Mouse (Mus musculus): Measurements from ENCODE around the gene Kcnk5.

DNA sequence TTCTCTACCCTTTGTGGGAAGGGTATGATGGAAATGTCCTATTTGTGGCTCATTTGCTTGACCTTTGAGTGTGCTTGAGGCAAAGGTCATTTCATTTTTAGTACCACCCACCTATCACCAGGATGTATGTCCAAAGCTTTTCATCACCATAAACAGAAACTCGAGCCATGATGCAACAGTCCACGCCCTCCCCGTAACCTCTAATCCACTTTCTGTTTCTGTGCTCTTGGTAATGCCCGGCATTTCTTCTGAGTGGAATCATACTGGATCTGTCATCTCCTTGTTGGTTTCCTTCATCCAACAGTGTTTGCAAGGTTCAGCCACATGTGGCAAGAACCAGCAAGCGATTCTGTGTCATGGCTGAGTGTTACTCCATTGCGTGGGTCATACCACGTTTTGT lies 32.5 kb upstream of the Kcnk5 start:
- TF ChIP-seq POLR2A (IDR thresholded peaks at IDR 0.05; ENCODE audit: extremely low read depth, insufficient read depth, low read length) (no peak), CTCF (IDR thresholded peaks at IDR 0.05; ENCODE audit: low read depth, low read length) (no peak)
